Mouse (Mus musculus): ENCODE results near the gene Taz.

Gene Taz

GRCm38 (mm10) chrX:74281732-74282394, at the start of gene Taz, which contains the start of gene Dnase1l1:
TSS of gene Taz (plus strand) at chrX:74281912.
TSS of gene Dnase1l1 (minus strand) at chrX:74282337.
- peak; percentile 99 for DNase-seq

DNA sequence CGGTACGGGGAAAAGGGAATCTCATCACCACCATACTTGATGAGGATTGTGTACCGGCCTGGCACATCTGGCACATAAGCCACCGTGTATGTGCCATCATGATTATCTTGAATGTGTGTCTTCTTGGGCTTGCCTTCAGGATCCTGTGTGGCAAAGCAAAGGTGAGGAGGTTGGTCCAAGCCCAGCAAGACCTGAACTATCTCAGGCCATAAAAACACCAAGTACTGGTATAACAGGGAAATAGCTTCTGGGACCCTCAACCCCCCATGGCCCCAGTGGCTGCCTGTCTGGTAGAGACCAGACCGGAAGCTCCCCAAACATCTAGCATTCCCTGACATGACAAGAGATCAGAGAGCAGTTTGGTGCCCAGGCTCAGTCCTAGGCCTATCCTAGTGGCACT, 48.5 kb upstream of the Taz start:
- peak; percentile 52 for DNase-seq

DNA sequence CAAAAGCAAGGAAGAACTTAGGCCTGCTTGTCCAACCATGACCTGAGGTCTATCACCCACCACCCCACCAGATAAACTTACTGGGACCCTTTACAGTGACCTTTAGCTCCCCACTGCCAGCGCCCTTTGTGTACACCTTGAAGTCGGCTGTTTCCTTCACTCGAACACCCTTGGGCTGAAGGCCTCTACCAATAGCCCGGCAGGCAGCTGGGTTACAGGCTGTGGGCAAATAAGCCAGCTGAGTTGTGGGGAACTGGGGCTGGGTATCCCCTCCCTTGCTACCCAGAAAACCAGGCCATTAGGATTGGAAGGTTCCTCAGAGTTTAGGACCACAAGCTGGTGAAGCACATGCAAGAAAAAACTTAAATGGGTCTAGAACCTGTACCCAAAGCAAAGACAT, 41.4 kb upstream of the Taz start:
- DNase-seq, result peak; percentile 70

DNA sequence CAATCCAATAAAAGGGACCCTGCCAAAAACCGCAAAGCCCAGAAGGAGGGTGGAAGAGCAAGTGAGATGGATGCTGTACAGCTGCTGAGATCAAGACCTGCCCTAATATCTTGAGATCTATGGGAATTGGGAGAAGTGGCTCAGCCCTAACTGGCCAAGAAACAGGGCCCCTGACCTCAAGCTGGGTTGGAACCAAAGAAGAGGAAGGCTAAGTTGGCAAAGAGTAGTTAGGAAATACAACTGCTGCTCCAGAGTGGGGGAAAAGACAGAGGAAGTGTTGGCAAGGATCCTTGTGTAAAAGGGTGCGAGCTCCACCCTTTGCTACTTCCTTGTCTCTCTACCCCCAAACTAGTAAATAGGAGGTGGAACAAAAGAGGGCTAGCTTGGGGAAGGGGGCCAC, 38.3 kb upstream of the Taz start:
- DNase-seq, result no peak

DNA sequence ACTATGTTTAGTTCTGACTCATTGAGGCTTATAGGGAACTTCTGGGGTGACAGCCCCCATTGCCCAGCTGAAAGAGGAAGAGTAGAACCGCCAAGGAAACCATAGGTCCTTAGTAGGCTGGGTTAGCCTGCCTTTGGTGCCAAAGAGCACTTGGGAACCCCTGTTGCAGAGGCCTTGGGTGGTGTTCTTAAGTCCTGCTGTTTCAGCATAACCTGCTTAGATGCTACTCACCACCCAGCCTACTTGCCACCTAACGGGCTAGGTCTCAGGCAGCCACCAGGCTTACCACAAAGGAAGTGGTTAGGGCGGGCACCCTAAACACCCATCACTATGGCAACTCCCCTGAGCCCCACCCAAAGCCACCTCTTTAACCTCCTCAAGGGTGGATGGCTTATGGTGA, 37.9 kb upstream of the Taz start:
- peak; percentile 97 for DNase-seq

GRCm38 (mm10) chrX:74244614-74245083, 37.1 kb upstream of the Taz start:
- DNase-seq, result peak; percentile 98

DNA sequence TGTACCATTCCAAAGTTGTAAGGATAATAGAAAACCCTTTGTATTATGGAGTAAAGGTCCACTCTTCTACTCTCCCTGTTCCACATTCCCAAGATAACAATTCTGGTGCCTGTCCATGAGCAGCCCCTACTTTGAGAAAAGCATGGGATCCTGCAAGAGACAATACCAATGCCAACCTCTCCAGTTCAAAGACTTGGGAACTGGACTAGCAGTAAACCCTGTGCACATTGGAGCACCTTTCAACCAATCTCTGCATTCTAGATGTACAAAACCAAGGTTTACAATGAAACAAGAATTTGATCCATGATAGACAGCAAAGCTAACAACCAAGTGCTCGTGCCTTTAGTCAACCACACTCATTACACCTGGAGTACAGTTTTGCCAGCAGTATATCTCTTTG, 36.6 kb upstream of the Taz start:
- DNase-seq, result peak; percentile 76

GRCm38 (mm10) chrX:74245687-74246086, 36.0 kb upstream of the Taz start:
- peak; percentile 99 for DNase-seq

DNA sequence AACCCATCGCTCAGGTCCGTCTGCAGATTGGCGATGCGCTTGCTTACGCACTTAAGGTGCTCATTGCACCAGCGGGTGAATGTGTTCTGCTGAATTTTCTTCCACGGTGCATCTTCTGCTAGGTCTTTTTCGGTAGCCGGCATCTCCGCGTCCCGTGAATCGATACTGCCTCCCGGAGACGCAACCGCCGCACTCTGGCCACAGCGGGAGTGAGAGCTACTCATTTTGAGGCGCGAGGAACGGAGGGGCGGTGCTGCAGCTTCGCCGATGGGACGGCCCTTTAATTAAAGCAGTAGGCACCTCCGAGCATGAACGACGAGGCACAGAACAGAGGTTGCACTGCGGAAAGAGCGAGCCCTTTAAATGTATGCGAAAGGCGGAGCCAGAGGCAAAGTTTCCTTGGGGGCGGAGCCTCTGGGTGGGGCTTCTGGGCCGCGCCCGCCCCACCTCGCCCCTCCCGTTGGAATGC, 35.5 kb upstream of the Taz start:
- DNase-seq, result peak; percentile 99

- peak; percentile 97 for DNase-seq
These were observed 35.0 kb upstream of the Taz start for GRCm38 (mm10) chrX:74246693-74247092.

GRCm38 (mm10) chrX:74248651-74249050, 33.1 kb upstream of the Taz start:
- peak; percentile 96 for DNase-seq

- peak; percentile 97 for DNase-seq
These were observed 32.1 kb upstream of the Taz start, which contains the start of gene Flna for GRCm38 (mm10) chrX:74249615-74250014. TSS of gene Flna (minus strand) at chrX:74249820.

DNA sequence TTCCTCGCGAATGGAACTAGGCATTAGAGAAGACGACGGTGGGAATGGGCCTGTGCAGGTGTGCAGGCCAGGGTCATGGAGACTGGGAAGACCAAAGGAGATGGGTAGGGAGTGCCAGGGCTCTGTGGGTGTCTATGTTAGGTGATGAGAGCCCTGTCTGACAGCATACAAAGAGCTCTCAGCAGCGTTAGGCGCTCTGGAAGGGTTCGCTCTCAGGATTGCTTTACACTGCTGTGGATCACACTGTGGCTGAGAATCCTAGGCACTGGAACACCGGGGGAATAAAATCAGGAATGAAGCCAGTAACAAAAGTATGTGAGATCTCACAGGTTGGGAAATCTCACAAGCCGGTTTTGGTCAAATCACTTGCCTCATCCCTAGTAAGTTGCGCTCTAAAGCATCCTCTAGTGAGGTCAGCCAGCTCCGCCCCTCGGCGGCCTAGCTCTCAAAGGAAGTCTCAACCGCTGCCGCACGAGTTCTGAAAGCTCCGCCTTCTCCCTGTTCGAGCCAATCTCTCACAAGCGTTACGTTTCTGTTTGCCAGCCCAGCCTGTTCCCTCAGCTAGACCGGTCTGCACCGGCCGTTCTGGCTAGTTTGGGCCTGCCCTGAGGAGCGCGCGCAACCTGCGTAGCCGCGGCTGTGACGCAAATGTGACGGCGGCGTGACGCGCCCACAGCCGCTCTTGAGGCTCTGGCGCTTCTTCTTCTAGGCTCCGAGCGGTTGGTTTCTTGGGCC, 27.4 kb upstream of the Taz start, which contains the start of gene Emd:
Gene Emd (plus strand): TSS at position 535 of the 735 bp plus-strand sequence.
- peak; percentile 100 for DNase-seq

- DNase-seq, result peak; percentile 92
These were observed 26.7 kb upstream of the Taz start for GRCm38 (mm10) chrX:74254888-74255565.

DNA sequence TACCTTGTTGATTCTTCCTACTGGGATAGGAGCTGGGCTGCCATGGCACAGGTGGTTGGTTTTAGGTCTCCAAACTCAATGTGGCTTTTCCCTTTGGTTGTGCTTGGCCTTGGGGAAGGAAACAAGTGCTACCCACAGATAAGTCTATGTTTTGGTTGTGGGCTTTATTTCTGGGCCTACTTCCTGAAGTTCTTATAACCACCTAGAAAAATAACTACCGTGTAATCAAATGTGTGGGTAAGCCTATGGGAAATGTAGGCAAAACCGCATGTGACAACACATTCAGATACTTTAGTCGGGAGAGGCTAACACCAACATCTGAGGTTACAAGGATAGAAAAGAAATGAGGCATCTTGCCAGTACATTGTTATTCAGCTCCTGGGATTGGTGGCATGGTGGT, 24.0 kb upstream of the Taz start:
- DNase-seq, result no peak

DNA sequence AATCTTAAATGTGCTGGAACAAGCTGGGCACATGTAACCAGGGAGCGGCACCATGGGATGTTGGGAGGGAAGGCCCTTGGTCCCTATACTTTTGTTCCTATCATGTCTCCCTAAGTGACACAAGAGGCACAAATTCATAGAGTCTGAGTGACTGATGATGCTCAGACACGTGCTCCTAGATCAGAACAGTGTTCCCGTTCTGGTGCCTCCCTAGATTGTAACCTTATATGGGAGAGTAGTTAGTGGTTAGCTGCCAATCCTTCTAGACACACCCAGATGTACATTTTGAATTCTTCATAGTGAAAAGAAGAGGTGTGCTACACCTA, 12.0 kb upstream of the Taz start:
- no peak for DNase-seq

GRCm38 (mm10) chrX:74270062-74270901, 11.4 kb upstream of the Taz start, which contains the start of gene Rpl10:
TSS of gene Rpl10 (plus strand) at chrX:74270812.
- peak; percentile 100 for DNase-seq

DNA sequence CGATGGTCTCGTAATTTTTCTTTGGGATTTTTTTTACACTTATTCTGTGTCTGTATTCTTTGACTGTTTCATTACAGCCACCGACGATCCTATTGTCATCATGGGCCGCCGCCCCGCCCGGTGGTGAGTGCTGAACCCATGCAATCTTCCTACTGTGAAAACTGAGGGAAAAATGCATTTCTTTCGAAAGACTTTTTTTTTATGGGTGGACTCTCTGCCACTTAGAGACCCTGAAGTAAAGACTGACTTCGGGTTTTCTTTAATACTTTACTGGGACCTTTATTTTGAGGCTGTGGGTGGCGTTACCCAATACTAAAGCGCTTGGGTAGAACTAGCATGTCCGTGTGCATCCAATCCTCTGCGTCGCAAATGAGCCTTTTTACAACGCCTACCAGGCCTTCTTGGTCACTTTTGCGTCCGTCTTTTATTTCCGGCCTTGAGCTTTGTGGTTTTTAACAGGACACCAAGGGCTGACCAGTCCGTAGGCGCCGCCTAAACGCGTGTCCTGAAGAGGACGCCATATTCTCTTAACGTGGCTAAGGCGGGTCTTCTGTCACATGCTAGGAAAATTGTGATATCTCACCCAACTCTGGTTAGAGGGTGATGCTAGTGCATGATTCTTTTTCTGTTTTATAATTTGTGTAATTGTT, 10.7 kb upstream of the Taz start:
- peak; percentile 94 for DNase-seq

GRCm38 (mm10) chrX:74273422-74274322, 8.0 kb upstream of the Taz start:
- peak; percentile 81 for DNase-seq

- DNase-seq, result peak; percentile 61
These were observed 3.8 kb upstream of the Taz start for GRCm38 (mm10) chrX:74277916-74278315.

All from heart, adult 11 months (tissue).